Mouse (Mus musculus): ENCODE results near the gene Nop56.

Gene Nop56

GRCm38 (mm10) chr2:130274149-130274861 lies at the start of gene Nop56:
TSS of gene Nop56 (plus strand) at chr2:130274430.
- DNase-seq (ENCODE audit: low spot score) = peak; percentile 95

- DNase-seq (ENCODE audit: low spot score) = no peak
These were observed 27.3 kb upstream of the Nop56 start for GRCm38 (mm10) chr2:130246912-130247311.

- no peak for DNase-seq (ENCODE audit: low spot score)
These were observed 26.0 kb upstream of the Nop56 start for GRCm38 (mm10) chr2:130248226-130248625.

DNA sequence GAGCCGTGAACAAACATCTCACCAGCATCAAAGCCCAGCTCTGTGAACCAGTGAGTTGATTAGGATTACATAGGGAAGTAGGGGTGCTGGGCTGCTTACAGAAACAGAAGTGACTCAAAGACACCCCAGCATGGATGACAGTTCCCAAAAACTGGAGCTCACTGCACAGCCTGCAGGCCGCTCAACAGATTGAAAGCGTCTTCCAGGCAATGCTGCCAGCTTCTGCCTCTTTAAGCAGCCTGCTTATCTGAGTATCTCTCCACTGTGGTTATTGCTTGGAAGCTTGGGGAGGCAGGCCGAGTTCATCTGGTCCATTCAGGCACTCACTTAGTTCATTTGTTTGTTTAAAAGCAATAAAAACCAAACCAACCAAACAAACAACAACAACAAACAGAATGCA lies 17.5 kb upstream of the Nop56 start:
- DNase-seq (ENCODE audit: low spot score) = no peak

GRCm38 (mm10) chr2:130260822-130261221 lies 13.4 kb upstream of the Nop56 start:
- no peak for DNase-seq (ENCODE audit: low spot score)

DNA sequence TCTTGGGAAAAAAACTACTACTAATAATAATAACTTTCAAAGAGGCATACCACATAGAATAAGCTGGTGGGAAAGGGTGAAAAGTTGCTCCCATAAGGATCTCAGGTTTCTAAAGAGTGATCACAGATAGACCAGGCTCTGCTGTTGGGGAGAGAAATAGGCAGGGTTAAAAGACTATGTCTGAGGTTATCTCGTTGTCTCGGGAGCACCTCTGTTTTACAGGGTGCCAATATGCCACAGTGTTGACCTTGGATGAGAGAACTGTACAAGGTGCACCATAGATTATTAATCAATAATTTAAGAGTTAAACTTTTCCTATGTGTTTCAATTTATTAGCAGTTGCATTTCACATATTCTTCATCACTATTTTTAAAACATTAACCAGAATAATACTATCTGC lies 12.3 kb upstream of the Nop56 start:
- no peak for DNase-seq (ENCODE audit: low spot score)

DNA sequence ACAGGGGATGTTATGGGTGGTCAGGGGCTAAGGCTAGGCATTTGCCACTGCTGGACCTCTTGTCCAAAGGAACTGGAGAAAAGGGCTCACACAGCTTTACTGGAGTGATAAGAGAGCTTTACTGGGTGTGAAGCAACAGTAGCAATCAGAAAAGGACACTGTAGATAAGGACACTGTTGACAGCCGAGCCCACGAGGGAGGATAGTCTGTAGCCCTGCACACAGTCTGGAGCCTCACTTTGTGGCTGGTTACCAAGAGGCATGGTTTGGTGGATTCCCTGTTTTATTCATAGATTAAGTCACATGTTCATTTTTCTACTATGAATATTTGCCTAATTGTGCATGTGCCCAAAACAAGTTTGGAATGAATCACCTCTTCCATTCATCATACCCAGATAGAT lies 11.8 kb upstream of the Nop56 start:
- DNase-seq (ENCODE audit: low spot score) = no peak

DNA sequence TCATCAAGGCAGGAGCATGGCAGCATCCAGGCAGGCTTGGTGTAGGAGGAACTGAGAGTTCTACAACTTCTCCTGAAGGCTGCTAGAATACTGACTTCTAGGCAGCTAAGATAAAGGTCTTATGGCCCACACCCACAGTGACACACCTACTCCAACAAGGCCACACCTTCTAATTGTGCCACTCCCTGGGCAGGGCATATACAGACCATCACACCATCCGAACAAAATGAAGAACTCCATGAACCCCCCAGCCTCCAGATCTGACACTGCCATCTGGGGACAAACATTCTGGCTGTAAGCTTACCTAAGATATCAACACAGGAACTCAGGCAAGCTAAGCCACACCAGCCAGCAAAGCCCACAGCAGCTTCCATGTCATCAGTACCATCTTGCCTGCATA lies 8.7 kb upstream of the Nop56 start:
- DNase-seq (ENCODE audit: low spot score) = no peak

DNA sequence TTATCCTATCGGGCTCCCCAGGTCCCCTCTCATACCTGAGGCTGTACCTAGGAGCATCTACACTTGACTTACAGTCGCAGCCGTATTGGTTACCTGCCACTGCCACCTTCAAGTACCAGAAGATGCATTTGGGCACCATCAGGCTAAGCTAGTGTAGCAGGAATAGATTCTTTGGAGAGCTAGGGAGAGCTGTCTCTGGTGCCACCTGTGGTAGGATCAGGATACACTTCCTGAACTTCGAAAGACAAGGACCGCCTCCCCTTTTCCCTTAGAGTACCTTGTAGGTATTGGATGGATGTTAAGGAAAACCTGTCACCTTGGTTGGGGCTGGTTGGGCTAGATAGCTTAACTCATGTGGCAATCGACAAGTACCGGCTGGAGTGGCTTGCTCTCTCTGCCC lies 6.2 kb upstream of the Nop56 start:
- DNase-seq (ENCODE audit: low spot score) = no peak

DNA sequence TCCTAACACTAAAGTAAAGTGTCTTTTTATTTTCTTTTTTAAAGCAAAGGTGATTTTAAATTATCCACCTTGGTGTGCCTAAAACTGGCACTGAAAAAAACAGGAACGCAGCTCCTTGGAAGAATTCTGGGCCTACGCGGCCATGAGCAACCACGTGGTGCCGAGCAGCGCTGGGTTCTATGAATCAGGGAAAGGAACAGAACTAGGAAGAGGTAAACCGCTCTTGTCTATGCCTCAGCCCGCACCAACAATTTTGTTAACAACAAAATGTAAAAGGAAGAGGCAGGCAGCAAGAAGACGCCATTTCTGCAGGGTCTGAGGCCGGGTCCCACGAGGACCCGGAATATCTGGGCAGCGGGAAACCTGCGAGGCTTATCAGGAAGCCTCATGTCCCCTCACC lies 498 bp upstream of the Nop56 start:
- DNase-seq (ENCODE audit: low spot score) = no peak

GRCm38 (mm10) chr2:130274862-130275261 lies 632 bp downstream of the Nop56 start:
- DNase-seq (ENCODE audit: low spot score) = no peak

DNA sequence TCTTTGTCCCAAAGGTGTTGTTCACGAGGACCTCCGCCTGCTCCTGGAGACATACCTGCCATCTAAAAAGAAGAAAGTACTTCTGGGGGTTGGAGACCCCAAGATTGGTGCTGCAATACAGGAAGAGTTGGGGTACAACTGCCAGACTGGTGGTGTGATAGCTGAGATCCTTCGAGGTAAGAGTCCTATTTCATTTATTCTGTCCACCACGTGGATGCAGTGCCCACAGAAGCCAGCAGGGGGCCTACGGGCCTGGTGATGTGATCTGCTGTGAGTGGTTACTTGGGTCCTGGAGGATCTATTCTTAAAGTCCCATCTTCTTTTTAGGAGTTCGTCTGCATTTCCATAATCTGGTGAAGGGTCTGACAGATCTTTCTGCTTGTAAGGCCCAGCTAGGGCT lies 1.4 kb downstream of the Nop56 start:
- no peak for DNase-seq (ENCODE audit: low spot score)

GRCm38 (mm10) chr2:130279600-130280091 lies 5.4 kb downstream of the Nop56 start:
- no peak for DNase-seq (ENCODE audit: low spot score)

DNA sequence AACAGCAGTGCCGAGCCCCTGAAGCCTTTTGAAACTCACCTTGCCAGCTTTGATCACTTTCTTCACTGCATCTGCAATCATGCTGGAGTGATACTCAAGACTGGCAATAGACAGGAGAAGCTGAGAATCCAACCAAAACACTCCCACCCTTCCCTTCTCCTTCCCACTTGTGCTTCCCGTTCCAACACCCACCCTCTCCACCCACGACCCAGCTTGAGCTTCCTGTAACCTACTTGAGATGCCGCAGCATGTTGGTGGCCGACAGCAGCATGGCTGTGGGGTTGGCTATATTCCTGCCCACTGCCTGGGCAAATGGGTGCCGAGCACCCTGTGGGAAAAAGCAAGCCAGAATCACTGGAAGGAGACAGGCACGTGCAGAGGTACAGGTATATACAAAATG lies 6.0 kb downstream of the Nop56 start:
- DNase-seq (ENCODE audit: low spot score) = no peak

DNA sequence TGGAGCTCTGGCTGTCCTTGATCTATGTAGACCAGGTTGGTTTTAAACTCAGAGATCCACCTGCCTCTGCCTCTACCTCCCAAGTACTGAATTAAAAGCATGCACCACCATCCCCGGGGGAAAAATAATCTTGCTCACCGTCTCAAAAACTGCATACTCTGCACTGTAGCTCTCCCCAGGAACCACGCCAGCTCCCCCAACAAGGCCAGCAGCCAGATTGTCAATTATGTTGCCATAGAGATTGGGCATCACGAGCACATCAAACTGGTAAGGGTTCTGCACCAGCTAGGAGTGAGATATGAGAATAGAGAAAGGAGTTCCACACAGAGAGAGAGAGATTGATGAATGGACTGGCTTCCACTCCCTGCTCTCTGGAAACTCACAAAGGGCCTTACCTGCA lies 6.6 kb downstream of the Nop56 start:
- no peak for DNase-seq (ENCODE audit: low spot score)

- DNase-seq (ENCODE audit: low spot score) = peak; percentile 73
These were observed 9.8 kb downstream of the Nop56 start, which contains the start of gene Idh3b for GRCm38 (mm10) chr2:130283854-130284654. TSS of gene Idh3b (minus strand) at chr2:130284547.

GRCm38 (mm10) chr2:130289086-130289485 lies 14.9 kb downstream of the Nop56 start:
- no peak for DNase-seq (ENCODE audit: low spot score)

- no peak for DNase-seq (ENCODE audit: low spot score)
These were observed 17.2 kb downstream of the Nop56 start for GRCm38 (mm10) chr2:130291434-130291833.

- no peak for DNase-seq (ENCODE audit: low spot score)
These were observed 18.8 kb downstream of the Nop56 start for GRCm38 (mm10) chr2:130293009-130293408.

DNA sequence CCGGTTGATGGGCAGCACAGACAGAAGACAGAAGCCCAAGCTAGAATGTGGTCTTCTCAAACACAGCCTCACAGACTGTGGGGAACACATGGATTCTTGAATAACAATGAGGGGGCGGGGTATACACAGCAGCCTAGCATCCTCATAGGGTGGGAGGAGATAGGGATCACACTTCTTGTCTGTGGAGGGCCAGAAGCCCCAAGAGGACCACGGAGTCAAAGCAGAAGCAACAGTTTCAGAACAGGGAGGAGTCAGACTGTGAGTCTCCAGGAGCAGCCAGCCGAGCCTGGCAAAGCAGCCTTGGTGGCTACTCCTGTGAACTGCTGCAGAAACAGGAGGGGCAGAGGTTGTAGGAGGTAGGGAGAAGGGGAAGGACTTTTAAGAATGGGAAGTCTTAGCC lies 19.3 kb downstream of the Nop56 start:
- no peak for DNase-seq (ENCODE audit: low spot score)

GRCm38 (mm10) chr2:130294218-130294935 lies 20.1 kb downstream of the Nop56 start:
- no peak for DNase-seq (ENCODE audit: low spot score)

GRCm38 (mm10) chr2:130294936-130295277 lies 20.7 kb downstream of the Nop56 start, which contains the start of gene Ebf4:
TSS of gene Ebf4 (plus strand) at chr2:130295169.
- DNase-seq (ENCODE audit: low spot score) = no peak
